ENCODE assay signal across 8 mouse cellular contexts in the genomic region with DNA sequence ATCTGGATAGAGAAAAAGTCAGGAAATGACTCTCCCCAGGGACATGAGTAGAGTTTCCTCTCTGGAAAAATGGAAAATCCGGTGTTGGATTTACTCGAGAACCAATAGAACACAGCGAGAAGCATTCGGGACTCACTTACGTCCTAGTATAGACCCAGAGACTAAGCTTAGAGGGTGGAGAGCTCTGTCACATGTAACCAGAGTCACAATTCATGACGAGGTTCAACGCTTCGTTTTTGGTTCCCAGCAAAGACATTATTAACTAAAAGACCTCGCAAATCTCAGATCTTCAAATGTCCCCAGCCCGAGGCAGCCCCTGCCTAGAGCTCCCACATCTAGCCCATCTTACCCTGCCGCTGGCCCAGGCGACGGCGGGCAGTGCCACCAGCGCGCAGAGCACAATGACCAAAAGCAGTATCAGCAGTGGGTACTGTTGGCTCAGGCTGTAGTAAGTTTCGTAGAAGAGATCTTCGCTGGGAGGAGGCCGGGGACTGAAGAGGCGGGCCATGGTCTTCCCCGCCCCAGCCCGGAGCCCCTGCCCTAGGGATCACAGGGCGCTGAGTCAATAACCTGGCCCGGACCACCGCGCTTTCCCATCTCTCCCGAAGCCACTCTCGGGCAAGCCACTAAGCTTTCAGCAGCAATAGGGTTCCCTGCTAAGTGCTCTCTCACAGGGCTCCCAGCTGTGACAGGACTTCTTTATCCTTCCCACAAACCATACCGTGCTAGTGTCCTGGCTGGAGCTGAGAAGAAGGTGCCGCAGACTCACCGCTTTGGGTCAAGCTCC. TPM values are rescaled to one million over a fixed set of nuclear protein-coding genes. Genes with fewer than 3 reads are reported as not detected.
DNase-seq lines count a peak whose midpoint lies in the region; ATAC-seq and TF ChIP-seq lines count a peak whose summit lies in the region.

No protein-coding gene starts in this region.

- no peak overlapping the region for H3K9ac ChIP-seq in liver, embryonic 11.5 days (ENCODE audit: low read depth, low read length)
- peak overlapping the region; percentile 34; the same call in 1 of the 2 replicates for H3K9ac ChIP-seq in neural tube, embryonic 13.5 days

- DNase-seq in spleen, adult 2 months (ENCODE audit: low read depth in 1 of 2, low spot score in 2 of 2): no peak
- DNase-seq in spleen, adult 12 weeks (ENCODE audit: low spot score): no peak
- no peak for DNase-seq in forebrain, embryonic 10.5 days (ENCODE audit: extremely low spot score, low spot score)
- DNase-seq in hindbrain, embryonic 10.5 days (ENCODE audit: low spot score): peak; percentile 46
- no peak for DNase-seq in liver, embryonic 11.5 days (ENCODE audit: low spot score)
- no peak for DNase-seq in left cerebral cortex, adult 9 months (ENCODE audit: low spot score in 2 of 2)
- DNase-seq in right cerebral cortex, postnatal 4 days: no peak

- H3K4me2 ChIP-seq in liver, embryonic 11.5 days: peak overlapping the region; percentile 55
- H3K4me2 ChIP-seq in neural tube, embryonic 13.5 days: peak overlapping the region; percentile 49

- no peaks in the 10 kb centered on the region for H3K27me3 ChIP-seq in spleen, adult 2 months (ENCODE audit: control insufficient read depth, insufficient read depth, low read length)
- peaks cover 95% of the 10 kb centered on the region for H3K27me3 ChIP-seq in forebrain, embryonic 10.5 days (ENCODE audit: poor library complexity, severe bottlenecking)
- H3K27me3 ChIP-seq in hindbrain, embryonic 10.5 days (ENCODE audit: insufficient read depth, poor library complexity, severe bottlenecking): peaks cover 91% of the 10 kb centered on the region
- H3K27me3 ChIP-seq in liver, embryonic 11.5 days (replicated peaks; ENCODE audit: control insufficient read depth, insufficient read depth, low read length): peaks cover 49% of the 10 kb centered on the region
- H3K27me3 ChIP-seq in neural tube, embryonic 13.5 days: peaks cover 71% of the 10 kb centered on the region

- TF ChIP-seq POLR2A in spleen, adult 2 months (IDR thresholded peaks at IDR 0.05; ENCODE audit: low read depth, low read length): no peak

- peak overlapping the region; percentile 20; the same call in 1 of the 2 replicates for H3K4me3 ChIP-seq in spleen, adult 2 months (ENCODE audit: extremely low read depth, insufficient read depth, insufficient read length)
- peak overlapping the region; percentile 46 for H3K4me3 ChIP-seq in forebrain, embryonic 10.5 days
- peak overlapping the region; percentile 46 for H3K4me3 ChIP-seq in hindbrain, embryonic 10.5 days
- H3K4me3 ChIP-seq in liver, embryonic 11.5 days (ENCODE audit: low read depth, low read length): peak overlapping the region; percentile 34
- peak overlapping the region; percentile 33 for H3K4me3 ChIP-seq in neural tube, embryonic 13.5 days

- H3K27ac ChIP-seq in spleen, adult 2 months (ENCODE audit: insufficient read depth, low read length): peak overlapping the region; percentile 23; the same call in 1 of the 2 replicates
- H3K27ac ChIP-seq in forebrain, embryonic 10.5 days: peak overlapping the region; percentile 6; the same call in 1 of the 2 replicates
- peak overlapping the region; percentile 42 for H3K27ac ChIP-seq in hindbrain, embryonic 10.5 days
- H3K27ac ChIP-seq in liver, embryonic 11.5 days (ENCODE audit: low read depth, low read length): no peak overlapping the region
- 0 out of 2 replicates have a peak overlapping the region, but pooled peaks have one; percentile 9 for H3K27ac ChIP-seq in neural tube, embryonic 13.5 days (replicated peaks)

- peaks cover 2% of the 10 kb centered on the region for H3K36me3 ChIP-seq in spleen, adult 2 months (ENCODE audit: control insufficient read depth, insufficient read depth, low read length)
- no peaks in the 10 kb centered on the region for H3K36me3 ChIP-seq in forebrain, embryonic 10.5 days (replicated peaks)
- no peaks in the 10 kb centered on the region for H3K36me3 ChIP-seq in hindbrain, embryonic 10.5 days
- no peaks in the 10 kb centered on the region for H3K36me3 ChIP-seq in liver, embryonic 11.5 days (ENCODE audit: control insufficient read depth, insufficient read depth, low read length)
- H3K36me3 ChIP-seq in neural tube, embryonic 13.5 days: no peaks in the 10 kb centered on the region

- H3K4me1 ChIP-seq in spleen, adult 2 months (ENCODE audit: control insufficient read depth, insufficient read depth, insufficient read length): peaks cover 5% of the 10 kb centered on the region; the same call in 1 of the 2 replicates
- peaks cover 43% of the 10 kb centered on the region for H3K4me1 ChIP-seq in forebrain, embryonic 10.5 days
- H3K4me1 ChIP-seq in hindbrain, embryonic 10.5 days (replicated peaks): peaks cover 39% of the 10 kb centered on the region
- H3K4me1 ChIP-seq in liver, embryonic 11.5 days (replicated peaks; ENCODE audit: control insufficient read depth, insufficient read depth, low read length): peaks cover 8% of the 10 kb centered on the region
- H3K4me1 ChIP-seq in neural tube, embryonic 13.5 days (replicated peaks): peaks cover 21% of the 10 kb centered on the region

- no peak for ATAC-seq in liver, embryonic 11.5 days (replicated peaks; ENCODE audit: low FRiP score)
- no peak for ATAC-seq in neural tube, embryonic 13.5 days (ENCODE audit: low read depth)

- WGBS in spleen, adult 2 months: 58% methylated on average over 31 of the region's 31 CpGs
- 2% methylated on average over 31 of the region's 31 CpGs for WGBS in forebrain, embryonic 10.5 days
- WGBS in hindbrain, embryonic 10.5 days: 2% methylated on average over 31 of the region's 31 CpGs
- WGBS in liver, embryonic 11.5 days: 8% methylated on average over 31 of the region's 31 CpGs
- 2% methylated on average over 31 of the region's 31 CpGs for WGBS in neural tube, embryonic 13.5 days

- no peaks in the 10 kb centered on the region for H3K9me3 ChIP-seq in forebrain, embryonic 10.5 days
- H3K9me3 ChIP-seq in hindbrain, embryonic 10.5 days: no peaks in the 10 kb centered on the region
- H3K9me3 ChIP-seq in liver, embryonic 11.5 days (ENCODE audit: control insufficient read depth, low read length): no peaks in the 10 kb centered on the region
- H3K9me3 ChIP-seq in neural tube, embryonic 13.5 days: no peaks in the 10 kb centered on the region

- TF ChIP-seq CTCF in spleen, adult 2 months (IDR thresholded peaks at IDR 0.05; ENCODE audit: extremely low read depth, insufficient read depth, insufficient read length, insufficient replicate concordance): no peak

RNA-seq across cellular contexts. Expression of a gene that starts 0.5 kb away (rescaled TPM):
- 16.3 and 17.3 TPM in 2 replicates for polyA plus RNA-seq in spleen, adult 2 months (2012; rRNA removed)
- 4.6 and 5.4 TPM in 2 replicates for polyA plus RNA-seq in forebrain, embryonic 10.5 days (2016; fragmentation: Nextera tagmentation; extraction: Ambion mirVana)
- 7.9 and 10.3 TPM in 2 replicates for polyA plus RNA-seq in hindbrain, embryonic 10.5 days (2016; fragmentation: Nextera tagmentation; extraction: Ambion mirVana)
- 3.9 and 4.8 TPM in 2 replicates for polyA plus RNA-seq in liver, embryonic 11.5 days (2014; fragmentation: Nextera tagmentation; extraction: Ambion mirVana)
- 4.4 and 5.7 TPM in 2 replicates for polyA plus RNA-seq in neural tube, embryonic 13.5 days (2015; fragmentation: Nextera tagmentation; extraction: Ambion mirVana)

RNA-seq across cellular contexts. Expression of a gene that starts 5.3 kb away (rescaled TPM):
- polyA plus RNA-seq in spleen, adult 2 months (2012; rRNA removed): 38.8 and 48.4 TPM in 2 replicates
- polyA plus RNA-seq in forebrain, embryonic 10.5 days (2016; fragmentation: Nextera tagmentation; extraction: Ambion mirVana): 8.0 and 10.2 TPM in 2 replicates
- polyA plus RNA-seq in hindbrain, embryonic 10.5 days (2016; fragmentation: Nextera tagmentation; extraction: Ambion mirVana): 11.9 and 14.4 TPM in 2 replicates
- polyA plus RNA-seq in liver, embryonic 11.5 days (2014; fragmentation: Nextera tagmentation; extraction: Ambion mirVana): 51.6 and 52.1 TPM in 2 replicates
- polyA plus RNA-seq in neural tube, embryonic 13.5 days (2015; fragmentation: Nextera tagmentation; extraction: Ambion mirVana): 4.3 and 4.7 TPM in 2 replicates

RNA-seq across cellular contexts. Expression of a gene that starts 17.6 kb away (rescaled TPM):
- 4.2 and 6.6 TPM in 2 replicates for polyA plus RNA-seq in spleen, adult 2 months (2012; rRNA removed)
- 0.26 TPM in 2 replicates for polyA plus RNA-seq in forebrain, embryonic 10.5 days (2016; fragmentation: Nextera tagmentation; extraction: Ambion mirVana)
- 0.11 and 0.39 TPM in 2 replicates for polyA plus RNA-seq in hindbrain, embryonic 10.5 days (2016; fragmentation: Nextera tagmentation; extraction: Ambion mirVana)
- 1.6 and 1.9 TPM in 2 replicates for polyA plus RNA-seq in liver, embryonic 11.5 days (2014; fragmentation: Nextera tagmentation; extraction: Ambion mirVana)
- 0.21 and 0.28 TPM in 2 replicates for polyA plus RNA-seq in neural tube, embryonic 13.5 days (2015; fragmentation: Nextera tagmentation; extraction: Ambion mirVana)

RNA-seq across cellular contexts. Expression of a gene that starts 22.1 kb away (rescaled TPM):
- 0.83 and 2.1 TPM in 2 replicates for polyA plus RNA-seq in spleen, adult 2 months (2012; rRNA removed)
- polyA plus RNA-seq in forebrain, embryonic 10.5 days (2016; fragmentation: Nextera tagmentation; extraction: Ambion mirVana): 0.19 and 0.28 TPM in 2 replicates
- polyA plus RNA-seq in hindbrain, embryonic 10.5 days (2016; fragmentation: Nextera tagmentation; extraction: Ambion mirVana): 0.14 and 0.21 TPM in 2 replicates
- 1.5 and 1.8 TPM in 2 replicates for polyA plus RNA-seq in liver, embryonic 11.5 days (2014; fragmentation: Nextera tagmentation; extraction: Ambion mirVana)
- polyA plus RNA-seq in neural tube, embryonic 13.5 days (2015; fragmentation: Nextera tagmentation; extraction: Ambion mirVana): 0.29 and 0.33 TPM in 2 replicates

RNA-seq across cellular contexts. Expression of a gene that starts 25.1 kb away (rescaled TPM):
- polyA plus RNA-seq in spleen, adult 2 months (2012; rRNA removed): 0.33 and 0.46 TPM in 2 replicates
- polyA plus RNA-seq in forebrain, embryonic 10.5 days (2016; fragmentation: Nextera tagmentation; extraction: Ambion mirVana): 0.33 TPM in 1 of 2 replicates, not detected in the other
- 0.17 TPM in 1 of 2 replicates, not detected in the other for polyA plus RNA-seq in hindbrain, embryonic 10.5 days (2016; fragmentation: Nextera tagmentation; extraction: Ambion mirVana)
- polyA plus RNA-seq in liver, embryonic 11.5 days (2014; fragmentation: Nextera tagmentation; extraction: Ambion mirVana): 8.9 and 9.1 TPM in 2 replicates
- 0.24 TPM in 1 of 2 replicates, not detected in the other for polyA plus RNA-seq in neural tube, embryonic 13.5 days (2015; fragmentation: Nextera tagmentation; extraction: Ambion mirVana)
